Mouse (Mus musculus) Patski (cell line): ENCODE measurements around the gene Fgfr2. TPM values are rescaled to one million over a fixed set of nuclear protein-coding genes. Genes with fewer than 3 reads are reported as not detected.
A peak's percentile ranks its signal among the peaks of the same experiment; 100 is the strongest.

Source experiments
- ATAC-seq: fragments of 100-300 bp; one replicate; pipeline ENCODE4 v1.8.0; 2021
- CTCF ChIA-PET: fragments of 350-600 bp; sonication (Branson Sonifier 250); formaldehyde crosslinking; loops from one replicate; lab custom pipeline; 2022; ENCODE audit warnings: inconsistent platforms; lab: Charles Lee
- POLR2A ChIA-PET: fragments of 350-600 bp; sonication (Branson Sonifier 250); formaldehyde crosslinking; loops from one replicate; lab custom pipeline; 2022; ENCODE audit warnings: antibody characterized with exemption, inconsistent platforms; lab: Charles Lee
- DNase-seq: peaks from one replicate; pipeline ENCODE4 v3.0.0-alpha.2; 2011; ENCODE audit warnings: low read depth, low spot score
- H3K27me3 ChIP-seq: fragments of 371-371 bp; one replicate; pipeline ENCODE4 v1.5.1; 2021
- CTCF ChIP-seq: fragments of 100-300 bp; IDR thresholded peaks from one replicate; pipeline ENCODE4 v1.5.1; 2021
- in situ Hi-C: fragments of 300-500 bp; cut with MboI; formaldehyde crosslinking; loops from 3 replicates; pipeline ENCODE4 v1.11.1; 2018; ENCODE audit warnings: low pct_unique_long_range_greater_than_20kb, mixed read lengths
- polyA plus RNA-seq: library from polyadenylated mRNA; unstranded; gene quantifications from one replicate; pipeline ENCODE4 v1.2.3, GENCODE M21; 2021

Fgfr2 gene
- polyA plus RNA-seq, 1 experiment from 2014 or later: 48.8 TPM

GRCm38 (mm10) chr7:130799418-130799817 is 2323.7 kb downstream of the Fgfr2 start:
- CTCF ChIA-PET: no interaction called here
- in situ Hi-C loops: no loop called here
- no peak for TF ChIP-seq CTCF
- no peak for DNase-seq
- POLR2A ChIA-PET: no interaction called here
- no peak for ATAC-seq
- no peaks in the 10 kb centered on the region for H3K27me3 ChIP-seq

GRCm38 (mm10) chr7:130797524-130797923 is 2325.6 kb downstream of the Fgfr2 start:
- no peak for DNase-seq
- in situ Hi-C loops: no loop called here
- TF ChIP-seq CTCF: no peak
- no peaks in the 10 kb centered on the region for H3K27me3 ChIP-seq
- POLR2A ChIA-PET: no interaction called here
- ATAC-seq: no peak
- CTCF ChIA-PET: interaction anchor here (0.6 to 1.8 kb wide), 2 partner anchors 10 to 25 kb away, joined by 3 to 4 read pairs; no protein-coding TSS in a partner anchor

GRCm38 (mm10) chr7:130796786-130797185 is 2326.4 kb downstream of the Fgfr2 start:
- no peak for TF ChIP-seq CTCF
- DNase-seq: no peak
- in situ Hi-C loops: no loop called here
- ChIA-PET CTCF (interaction anchor here (1.8 kb wide), 1 partner anchor 11 kb away, joined by 4 read pairs; no protein-coding TSS in a partner anchor), POLR2A (no interaction called here)
- no peak for ATAC-seq
- H3K27me3 ChIP-seq: no peaks in the 10 kb centered on the region

- POLR2A ChIA-PET: no interaction called here
- DNase-seq (no peak), ATAC-seq (no peak)
- no peak for TF ChIP-seq CTCF
- H3K27me3 ChIP-seq: no peaks in the 10 kb centered on the region
- in situ Hi-C loops: no loop called here
- CTCF ChIA-PET: interaction anchor here (2.4 kb wide), 1 partner anchor 13 kb away, joined by 7 read pairs; no protein-coding TSS in a partner anchor
Measured at GRCm38 (mm10) chr7:130793671-130794070, 2329.5 kb downstream of the Fgfr2 start.

GRCm38 (mm10) chr7:130789456-130789855 is 2333.7 kb downstream of the Fgfr2 start:
- no peaks in the 10 kb centered on the region for H3K27me3 ChIP-seq
- POLR2A ChIA-PET: no interaction called here
- DNase-seq (no peak), ATAC-seq (no peak)
- TF ChIP-seq CTCF: no peak
- CTCF ChIA-PET: interaction anchor here (1.0 kb wide), 1 partner anchor 12 kb away, joined by 3 read pairs; no protein-coding TSS in a partner anchor
- in situ Hi-C loops: no loop called here

GRCm38 (mm10) chr7:130788950-130789349 is 2334.2 kb downstream of the Fgfr2 start:
- CTCF ChIA-PET: no interaction called here
- H3K27me3 ChIP-seq: no peaks in the 10 kb centered on the region
- in situ Hi-C loops: no loop called here
- ATAC-seq (no peak), DNase-seq (no peak)
- no peak for TF ChIP-seq CTCF
- POLR2A ChIA-PET: no interaction called here

- in situ Hi-C loops: no loop called here
- ATAC-seq (no peak), DNase-seq (no peak)
- POLR2A ChIA-PET: no interaction called here
- CTCF ChIA-PET: no interaction called here
- TF ChIP-seq CTCF: no peak
- H3K27me3 ChIP-seq: no peaks in the 10 kb centered on the region
Measured at GRCm38 (mm10) chr7:130787537-130787936, 2335.6 kb downstream of the Fgfr2 start.

GRCm38 (mm10) chr7:130786708-130787107 is 2336.4 kb downstream of the Fgfr2 start:
- ATAC-seq (no peak), DNase-seq (no peak)
- H3K27me3 ChIP-seq: no peaks in the 10 kb centered on the region
- in situ Hi-C loops: no loop called here
- TF ChIP-seq CTCF: no peak
- ChIA-PET POLR2A (no interaction called here), CTCF (interaction anchor here (1.5 kb wide), 1 partner anchor 32 kb away, joined by 4 read pairs; no protein-coding TSS in a partner anchor)

GRCm38 (mm10) chr7:130785923-130786575 is 2337.1 kb downstream of the Fgfr2 start:
- CTCF ChIA-PET: interaction anchor here (1.5 kb wide), 1 partner anchor 33 kb away, joined by 4 read pairs; no protein-coding TSS in a partner anchor
- DNase-seq (no peak), ATAC-seq (peak; percentile 15)
- in situ Hi-C loops: no loop called here
- TF ChIP-seq CTCF: no peak
- POLR2A ChIA-PET: no interaction called here
- no peaks in the 10 kb centered on the region for H3K27me3 ChIP-seq

- CTCF ChIA-PET: interaction anchor here (0.9 kb wide), 1 partner anchor 20 kb away, joined by 3 read pairs; no protein-coding TSS in a partner anchor
- DNase-seq: no peak
- in situ Hi-C loops: no loop called here
- H3K27me3 ChIP-seq: no peaks in the 10 kb centered on the region
- no peak for TF ChIP-seq CTCF
- POLR2A ChIA-PET: no interaction called here
- no peak for ATAC-seq
Measured at GRCm38 (mm10) chr7:130782501-130783050, 2340.6 kb downstream of the Fgfr2 start.

- H3K27me3 ChIP-seq: no peaks in the 10 kb centered on the region
- no peak for TF ChIP-seq CTCF
- in situ Hi-C loops: no loop called here
- ATAC-seq (no peak), DNase-seq (no peak)
- ChIA-PET CTCF (no interaction called here), POLR2A (no interaction called here)
Measured at GRCm38 (mm10) chr7:130780866-130781419, 2342.2 kb downstream of the Fgfr2 start.
